Mouse (Mus musculus) fibroblast of lung, adult 2 months (primary cell): ENCODE measurements around the gene Trio.

ENCODE experiments used
- DNase-seq: peaks from one replicate; pipeline ENCODE4 v3.0.0-alpha.2; 2011; ENCODE audit warnings: low read depth

Trio gene

DNA sequence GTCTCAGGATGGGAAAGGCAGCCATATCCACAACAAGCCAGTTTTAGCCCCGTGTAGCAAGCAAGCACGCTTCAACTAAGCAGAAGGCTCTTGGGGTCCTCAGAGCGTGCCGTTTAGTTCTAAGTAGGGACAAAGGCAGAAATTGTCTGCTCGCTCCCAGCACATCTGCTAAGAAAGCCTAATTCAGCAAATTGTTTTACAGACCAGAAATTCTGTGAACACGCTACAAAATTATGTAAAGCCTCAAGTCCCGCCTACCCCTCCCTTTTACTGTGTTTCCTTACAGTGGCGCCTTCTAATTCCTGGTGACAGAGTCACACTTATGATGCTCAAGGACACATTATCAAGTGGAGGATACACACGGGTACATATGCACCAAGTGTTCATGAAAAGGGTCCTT lies 80.1 kb downstream of the Trio start:
- no peak for DNase-seq

GRCm38 (mm10) chr15:27944898-27945297 lies 80.8 kb downstream of the Trio start:
- no peak for DNase-seq

- DNase-seq, result peak; percentile 51
Observed at GRCm38 (mm10) chr15:27943486-27944195, 82.0 kb downstream of the Trio start.

- DNase-seq, result no peak
Observed at GRCm38 (mm10) chr15:27942148-27942847, 83.3 kb downstream of the Trio start.

- DNase-seq, result no peak
Observed at GRCm38 (mm10) chr15:27941441-27941840, 84.2 kb downstream of the Trio start.

- no peak for DNase-seq
Observed at GRCm38 (mm10) chr15:27941020-27941419, 84.6 kb downstream of the Trio start.

DNA sequence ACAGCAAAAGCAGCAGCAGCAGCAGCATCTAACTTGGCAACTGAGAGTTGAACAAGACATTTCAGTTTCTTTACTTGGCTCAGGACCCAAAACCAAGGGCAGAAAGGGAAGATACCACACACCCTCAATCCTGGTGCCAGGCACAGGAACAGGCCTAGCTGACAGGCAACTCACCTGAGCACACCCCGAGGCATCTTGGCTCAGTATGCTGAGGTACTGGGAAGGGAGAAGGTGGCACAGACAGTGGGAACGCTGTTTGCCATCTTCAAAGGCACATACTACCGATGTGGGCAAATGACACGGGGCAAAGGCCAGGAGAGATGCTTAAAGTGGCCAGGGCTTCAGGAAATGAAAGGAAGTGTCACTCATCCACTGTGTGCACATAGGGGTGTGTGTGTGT lies 85.6 kb downstream of the Trio start:
- no peak for DNase-seq

- no peak for DNase-seq
Observed at GRCm38 (mm10) chr15:27938886-27939285, 86.8 kb downstream of the Trio start.

DNA sequence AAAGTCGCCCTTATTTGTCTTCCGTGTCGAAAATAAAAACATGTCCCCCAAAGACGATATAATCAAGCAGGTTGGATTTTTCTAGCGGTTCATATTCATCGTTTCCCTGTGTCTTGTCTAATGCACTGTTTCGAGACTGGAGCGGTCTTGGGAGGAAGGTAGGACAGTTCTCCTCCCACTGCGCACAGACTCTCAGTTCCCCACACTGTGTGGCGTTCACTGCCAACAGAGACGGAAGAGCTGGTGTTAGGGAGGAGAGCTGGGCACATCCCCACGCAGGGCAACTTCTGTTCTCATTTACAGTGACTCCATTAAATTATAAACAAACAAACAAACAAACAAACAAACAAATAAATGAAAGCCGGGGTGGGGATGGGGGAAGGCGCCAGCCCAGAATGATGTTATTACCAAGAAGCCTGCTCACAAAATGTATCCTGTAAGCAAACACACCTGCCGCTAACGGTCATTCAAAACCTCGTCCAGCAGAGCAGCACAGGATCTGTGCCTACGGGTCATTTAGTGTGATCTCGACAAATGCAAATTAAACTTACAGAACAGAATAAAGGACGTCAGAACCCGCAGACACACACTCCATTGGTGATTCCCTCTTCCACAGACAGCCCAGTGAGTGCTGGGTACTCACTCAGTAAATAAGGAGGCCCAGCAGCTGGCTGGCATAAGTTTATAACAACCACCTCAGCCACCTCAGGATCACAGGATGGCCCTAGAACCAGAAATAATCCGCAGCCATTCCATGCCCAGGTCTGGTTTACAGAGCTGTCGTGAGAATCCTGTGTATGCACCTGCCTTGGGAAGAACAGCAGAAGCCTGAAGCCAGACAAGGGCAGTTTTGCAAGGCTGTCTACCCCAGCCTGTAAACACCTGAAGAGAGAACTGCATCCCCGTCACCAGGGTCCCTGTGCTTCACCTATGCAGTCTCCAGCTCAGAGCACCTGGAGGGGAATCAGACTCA lies 87.5 kb downstream of the Trio start:
- no peak for DNase-seq

DNA sequence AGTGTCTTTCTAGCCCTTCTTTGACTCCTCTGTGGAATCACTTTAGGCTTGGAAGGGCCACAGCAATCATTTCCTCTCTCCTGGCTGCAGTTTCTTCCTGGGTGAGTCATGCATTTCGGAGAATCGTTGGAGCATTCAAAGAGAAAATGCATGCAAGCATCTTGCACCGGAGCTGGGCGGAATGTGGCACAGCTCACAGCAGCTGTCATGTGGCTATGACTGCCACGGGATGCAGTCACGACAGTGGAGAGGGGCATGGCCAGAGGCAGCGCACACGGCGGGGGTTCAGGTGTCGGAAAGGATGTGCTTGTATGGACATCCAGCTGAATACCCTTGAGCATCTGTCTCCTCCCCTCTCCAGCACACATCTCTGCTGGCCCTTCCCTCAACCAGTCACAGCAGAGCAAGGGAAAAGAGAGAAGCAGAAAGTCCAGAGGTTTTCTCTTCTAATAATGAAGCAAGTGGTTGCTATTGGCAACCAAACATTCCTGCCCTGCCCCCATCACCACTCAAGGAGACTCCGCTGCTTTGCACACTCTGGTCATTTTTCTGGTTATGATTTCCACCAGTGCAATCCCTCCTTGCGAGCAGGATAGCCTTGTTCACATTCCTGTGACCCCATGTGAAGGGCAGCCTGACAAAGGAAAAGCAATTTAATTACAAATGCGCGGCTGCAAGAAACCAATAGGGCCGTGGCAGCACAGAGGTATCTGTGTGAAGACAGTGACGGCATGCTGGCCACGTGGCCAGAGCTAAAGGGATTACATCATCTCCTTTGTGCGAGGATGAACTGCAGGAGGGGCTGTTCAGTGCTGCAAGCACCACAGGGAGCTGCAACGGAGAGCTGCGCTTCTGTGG lies 88.4 kb downstream of the Trio start:
- DNase-seq, result peak; percentile 24

DNA sequence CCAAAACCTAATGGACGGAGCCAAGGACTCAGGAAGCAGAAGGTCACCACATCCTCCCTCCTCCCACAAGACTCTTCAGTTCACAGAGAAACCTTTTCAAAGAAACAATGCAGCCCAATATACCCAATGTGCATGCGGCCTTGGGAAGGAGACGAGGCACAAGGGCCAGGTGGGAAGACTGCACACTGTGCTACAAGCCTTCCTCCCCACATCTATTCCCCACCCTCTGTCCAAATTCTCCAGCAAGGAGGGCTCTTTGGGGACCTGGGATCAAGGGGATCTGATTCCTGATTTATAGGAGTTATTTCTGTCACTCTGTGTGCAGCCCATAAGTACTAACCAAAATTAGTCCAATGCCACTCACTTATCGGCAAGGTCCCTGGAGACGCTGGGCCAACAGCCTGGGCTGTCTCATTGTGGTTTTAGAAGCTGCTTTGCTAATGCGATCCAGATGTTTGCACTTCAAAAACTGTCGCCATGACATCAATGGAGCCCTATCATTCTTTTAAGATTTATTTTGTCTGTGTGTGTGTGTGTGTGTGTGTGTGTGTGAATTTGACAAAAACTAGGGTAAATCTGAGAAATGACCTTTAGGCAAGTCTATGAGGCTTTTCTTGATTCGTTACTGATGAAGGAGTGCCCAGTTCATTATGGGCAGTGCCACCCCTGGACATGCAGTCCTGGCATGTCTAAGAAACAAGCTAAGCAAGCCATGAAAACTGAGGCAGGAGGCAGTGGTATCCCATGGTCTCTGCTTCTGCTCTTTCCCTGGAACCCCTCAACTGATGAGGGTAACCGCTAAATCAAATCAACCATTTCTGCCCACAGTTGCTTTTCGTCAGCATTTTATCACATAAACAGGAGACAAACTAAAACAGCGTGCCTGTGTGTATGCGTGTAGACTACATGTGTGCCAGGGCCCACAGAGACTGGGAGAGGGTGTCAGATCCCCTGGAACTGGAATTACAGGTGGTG lies 89.6 kb downstream of the Trio start:
- DNase-seq, result peak; percentile 46

DNA sequence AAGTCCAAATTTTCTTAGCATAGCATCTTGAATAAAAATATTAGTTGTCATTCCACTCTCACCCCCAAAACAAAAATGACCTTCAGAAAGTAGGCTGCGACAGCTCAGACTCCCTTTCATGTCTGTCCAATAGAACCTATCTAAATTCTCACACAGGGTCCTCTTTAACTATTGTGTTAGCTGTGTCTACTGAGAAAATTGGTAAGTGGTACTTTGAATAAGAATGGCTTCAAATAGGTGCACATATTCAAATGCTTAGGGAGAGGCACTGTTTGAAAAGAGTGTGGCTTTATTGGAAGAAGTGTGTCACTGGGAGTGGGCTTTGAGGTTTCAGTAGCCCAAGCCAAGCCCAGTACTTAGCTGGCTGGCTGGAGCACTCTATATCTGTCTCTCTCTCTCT lies 92.4 kb downstream of the Trio start:
- DNase-seq, result no peak

GRCm38 (mm10) chr15:27931891-27932290 lies 93.8 kb downstream of the Trio start:
- no peak for DNase-seq

DNA sequence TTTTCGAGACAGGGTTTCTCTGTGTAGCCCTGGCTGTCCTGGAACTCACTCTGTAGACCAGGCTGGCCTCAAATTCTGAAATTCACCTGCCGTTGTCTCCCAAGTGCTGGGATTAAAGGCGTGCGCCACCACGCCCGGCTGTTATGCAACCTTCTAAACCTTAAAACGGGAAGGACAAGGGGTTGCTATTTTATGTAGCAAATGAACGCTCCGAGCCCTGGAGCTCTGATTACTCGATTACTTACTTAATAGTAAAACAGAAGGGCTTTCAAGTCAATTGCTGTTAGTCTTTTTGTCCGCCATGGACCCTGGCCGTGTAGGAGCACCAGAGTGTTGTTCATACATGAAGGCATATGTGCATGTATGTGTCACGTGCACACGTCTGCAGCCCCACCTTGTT lies 94.2 kb downstream of the Trio start:
- DNase-seq, result no peak

DNA sequence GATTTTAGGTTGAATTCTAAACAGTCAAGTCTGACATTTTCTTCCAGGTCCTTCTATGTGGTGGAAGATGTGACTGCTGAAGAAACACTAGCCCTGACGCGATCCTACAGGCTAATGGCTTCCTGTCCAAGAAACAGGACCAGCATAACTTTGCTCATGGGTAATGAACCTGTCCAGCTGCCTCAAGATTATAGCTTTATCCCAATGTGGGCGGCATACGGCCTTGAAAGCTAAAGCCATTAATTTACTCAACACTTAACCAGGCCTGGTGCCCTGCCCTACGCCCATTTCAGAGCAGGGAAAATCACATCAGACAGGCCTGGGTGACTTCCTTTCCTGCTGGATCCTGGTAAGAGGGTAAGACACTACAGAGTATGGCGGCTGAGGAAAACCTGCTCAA lies 98.0 kb downstream of the Trio start:
- no peak for DNase-seq

- no peak for DNase-seq
Observed at GRCm38 (mm10) chr15:27926941-27927340, 98.7 kb downstream of the Trio start.

DNA sequence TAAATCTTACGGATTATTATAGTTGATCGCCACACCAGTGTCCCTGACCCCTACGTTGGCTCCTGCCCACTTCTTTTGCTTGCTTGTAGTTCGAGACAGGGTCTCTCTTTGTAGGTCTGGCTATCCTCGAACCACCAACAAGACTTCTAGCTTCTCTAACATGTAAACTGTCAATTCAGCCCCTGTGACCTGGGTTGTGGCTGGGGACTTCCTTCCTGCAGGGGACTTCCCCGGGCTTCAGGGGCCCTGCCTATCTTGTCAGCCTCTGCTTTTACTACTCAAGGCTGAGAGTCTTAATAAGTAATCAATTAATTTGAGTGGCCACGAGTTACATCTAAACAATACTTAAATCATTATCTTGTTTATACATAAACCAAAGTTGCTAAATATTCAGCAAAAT lies 99.2 kb downstream of the Trio start:
- no peak for DNase-seq

DNA sequence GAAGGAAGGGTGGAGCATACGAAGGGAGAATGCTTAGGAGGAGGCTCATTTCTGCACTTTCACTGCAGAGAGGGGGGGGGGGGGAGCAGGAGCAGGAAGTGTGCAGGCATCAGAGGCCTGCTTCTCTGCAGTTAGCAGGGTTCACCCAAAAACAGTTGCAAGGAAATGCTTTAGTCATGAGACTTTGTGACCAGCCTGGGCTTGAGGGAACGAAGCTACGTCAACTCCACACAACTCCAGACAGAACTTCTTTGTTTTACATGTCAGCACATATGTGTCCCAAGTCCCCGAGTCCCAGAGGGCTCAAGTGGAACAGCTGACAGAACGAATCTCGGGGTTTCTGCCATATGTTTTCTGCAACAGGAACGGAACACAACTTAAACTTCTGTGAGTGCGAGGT lies 99.8 kb downstream of the Trio start:
- no peak for DNase-seq

- DNase-seq, result no peak
Observed at GRCm38 (mm10) chr15:27925004-27925635, 100.5 kb downstream of the Trio start.

GRCm38 (mm10) chr15:27923987-27924341 lies 101.7 kb downstream of the Trio start:
- no peak for DNase-seq
